Mouse (Mus musculus) ES-E14 (cell line): Measurements from ENCODE around the gene Ptpdc1. TPM values are rescaled to one million over a fixed set of nuclear protein-coding genes. Genes with fewer than 3 reads are reported as not detected.

Source experiments
- DNase-seq: peaks from one replicate; pipeline ENCODE4 v3.0.0-alpha.2; 2013; ENCODE audit warnings: low read depth, low spot score
- H3K27ac ChIP-seq: 2 replicates; pipeline ENCODE4 v1.5.1; 2012; ENCODE audit warnings: low read depth, mild to moderate bottlenecking, low read length, moderate library complexity, mixed read lengths; ENCODE audit not compliant: poor library complexity, insufficient read depth, severe bottlenecking
- H3K36me3 ChIP-seq: 2 replicates; pipeline ENCODE4 v1.6.1; 2012; ENCODE audit warnings: mild to moderate bottlenecking, low read length, moderate library complexity, mixed read lengths; ENCODE audit not compliant: control insufficient read depth, poor library complexity, insufficient read depth, severe bottlenecking
- H3K4me1 ChIP-seq, 2 experiments: fragments of 150-350 bp in 1 of 2; sonication (generic) in 1 of 2; 2 replicates each; pipeline ENCODE4 v1.6.1; 2012; ENCODE audit warnings: low read length in 2 of 2, mild to moderate bottlenecking in 1 of 2, mixed read lengths in 1 of 2; ENCODE audit not compliant: control insufficient read depth in 2 of 2, insufficient read depth in 2 of 2, poor library complexity in 1 of 2
- H3K4me3 ChIP-seq, 2 experiments: fragments of 150-350 bp in 1 of 2; sonication (generic) in 1 of 2; 2 replicates each; pipeline ENCODE4 v1.5.1; 2012; ENCODE audit warnings: low read length in 2 of 2, low read depth in 1 of 2, mild to moderate bottlenecking in 1 of 2, mixed read lengths in 1 of 2; ENCODE audit not compliant: insufficient read depth in 1 of 2, poor library complexity in 1 of 2, severe bottlenecking in 1 of 2
- H3K9ac ChIP-seq: 2 replicates; pipeline ENCODE4 v1.6.1; 2012; ENCODE audit warnings: low read depth, mild to moderate bottlenecking, low read length, mixed read lengths; ENCODE audit not compliant: poor library complexity, insufficient read depth, severe bottlenecking
- H3K9me3 ChIP-seq: fragments of 150-350 bp; sonication (generic); 2 replicates; pipeline ENCODE4 v1.6.1; 2012; ENCODE audit warnings: low read depth, mild to moderate bottlenecking, low read length; ENCODE audit not compliant: control insufficient read depth, insufficient read depth
- CHD2 ChIP-seq: IDR thresholded peaks from 2 replicates; pipeline ENCODE4 v1.6.1; 2014; ENCODE audit warnings: mild to moderate bottlenecking, low read depth, low read length, inconsistent platforms
- HCFC1 ChIP-seq: IDR thresholded peaks from 2 replicates; pipeline ENCODE4 v1.6.1; 2012; ENCODE audit warnings: low read length, inconsistent platforms, borderline replicate concordance; ENCODE audit not compliant: insufficient read depth
- MAFK ChIP-seq: IDR thresholded peaks from 2 replicates; pipeline ENCODE4 v1.6.1; 2014; ENCODE audit warnings: mild to moderate bottlenecking, low read depth, low read length, inconsistent platforms; ENCODE audit not compliant: insufficient read depth
- ZC3H11A ChIP-seq: IDR thresholded peaks from 2 replicates; pipeline ENCODE4 v1.6.1; 2012; ENCODE audit warnings: low read depth, mild to moderate bottlenecking, inconsistent platforms, low read length, borderline replicate concordance
- ZNF384 ChIP-seq: IDR thresholded peaks from 2 replicates; pipeline ENCODE4 v1.6.1; 2012; ENCODE audit warnings: low read depth, low read length, inconsistent platforms
- in situ Hi-C, 2 experiments: fragments of 600-800 bp; cut with MboI; formaldehyde crosslinking; loops; one replicate each; pipeline ENCODE4 v1.15.1; 2025; ENCODE audit warnings: low sequenced_read_pairs in 2 of 2, inconsistent platforms in 1 of 2; ENCODE audit not compliant: unreplicated experiment in 2 of 2
- total RNA-seq: library from RNA; depleted of rRNA; stranded (reverse); fragments of 300-350 nt; gene quantifications from 2 replicates; pipeline ENCODE4 v1.2.3, GENCODE M21; 2012

Ptpdc1 gene
- total RNA-seq, 1 experiment: 5.2 TPM

DNA sequence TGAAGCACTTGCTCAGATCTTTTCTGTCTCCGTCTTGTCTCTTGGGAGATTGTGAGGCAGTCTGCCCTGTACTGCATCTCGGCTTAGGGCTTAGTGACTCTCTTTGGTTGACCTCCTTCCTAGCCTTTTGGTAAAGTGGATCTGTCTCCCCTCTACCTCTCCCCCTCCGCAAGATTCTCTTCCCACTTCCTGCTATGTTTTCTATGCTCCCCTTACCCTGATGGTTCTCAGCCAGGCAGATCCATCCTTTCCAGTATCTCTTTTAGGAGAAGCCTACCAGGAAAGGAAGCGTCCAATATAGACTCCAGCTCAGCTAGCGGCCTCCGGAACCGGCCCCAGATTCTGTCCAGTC, 38.5 kb upstream of the Ptpdc1 start:
- DNase-seq: no peak
- TF ChIP-seq HCFC1: no peak
- no peak for TF ChIP-seq CHD2
- no peak for TF ChIP-seq ZC3H11A
- no peak for TF ChIP-seq MAFK
- no peak for TF ChIP-seq ZNF384
- H3K4me3 ChIP-seq: no peak overlapping the region
- in situ Hi-C loops: loop anchor here in 1 of 2 experiments (25.0 kb wide), 2 partner anchors 348 to 498 kb away; no protein-coding TSS in a partner anchor
- no peaks in the 10 kb centered on the region for H3K9me3 ChIP-seq
- no peak overlapping the region for H3K9ac ChIP-seq
- peaks cover 0 to 4% of the 10 kb centered on the region in 2 experiments; a peak in 1 of 4 replicates for H3K4me1 ChIP-seq
- H3K27ac ChIP-seq: no peak overlapping the region
- H3K36me3 ChIP-seq: no peaks in the 10 kb centered on the region

DNA sequence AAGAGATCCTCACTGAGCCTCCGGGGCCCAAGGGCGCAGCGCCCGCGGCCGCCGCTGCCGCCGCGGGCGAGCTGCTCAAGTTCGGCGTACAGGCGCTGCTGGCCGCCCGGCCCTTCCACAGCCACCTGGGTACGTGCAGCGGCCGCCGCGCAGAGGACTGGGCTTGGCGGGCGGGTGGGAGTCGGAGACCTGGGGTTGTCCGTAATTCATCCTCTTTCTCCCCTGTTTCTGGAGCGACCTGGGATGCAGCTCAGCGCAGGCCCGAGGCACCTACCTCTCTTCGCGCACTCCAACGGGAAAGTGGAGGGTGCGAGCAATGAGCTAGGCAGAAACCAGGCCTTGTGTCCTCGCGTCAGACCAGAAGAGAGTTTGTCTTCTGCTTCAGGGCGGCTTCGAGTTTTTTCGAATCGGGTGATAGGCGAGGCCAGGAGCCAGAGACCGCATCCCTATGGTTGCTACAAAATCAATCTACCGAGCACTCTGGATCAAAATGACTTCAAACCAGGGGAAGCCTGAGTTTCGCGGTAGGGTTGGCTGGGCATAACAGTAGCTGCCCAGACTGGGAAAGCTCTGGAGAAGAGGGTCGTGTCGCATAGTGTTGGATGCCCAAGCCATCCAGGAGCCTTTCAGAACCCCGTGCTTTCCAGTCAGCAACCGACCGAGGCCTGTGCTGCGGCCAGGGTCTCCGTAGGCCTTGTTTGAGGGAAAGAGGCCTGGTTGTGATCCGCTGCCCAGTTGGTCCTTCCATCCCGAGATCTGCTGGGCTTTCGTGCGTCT, 37.9 kb upstream of the Ptpdc1 start:
- in situ Hi-C loops: loop anchor here in 1 of 2 experiments (25.0 kb wide), 2 partner anchors 349 to 499 kb away; no protein-coding TSS in a partner anchor
- peak overlapping the region; percentile 20 to 60; a peak in 3 of 4 replicates for H3K4me3 ChIP-seq
- no peaks in the 10 kb centered on the region for H3K9me3 ChIP-seq
- H3K4me1 ChIP-seq: peaks cover 0 to 4% of the 10 kb centered on the region in 2 experiments; a peak in 1 of 4 replicates
- no peak overlapping the region for H3K9ac ChIP-seq
- no peak for DNase-seq
- H3K36me3 ChIP-seq: no peaks in the 10 kb centered on the region
- H3K27ac ChIP-seq: no peak overlapping the region
- TF ChIP-seq ZNF384 (no peak), ZC3H11A (no peak), CHD2 (no peak), MAFK (no peak), HCFC1 (no peak)

DNA sequence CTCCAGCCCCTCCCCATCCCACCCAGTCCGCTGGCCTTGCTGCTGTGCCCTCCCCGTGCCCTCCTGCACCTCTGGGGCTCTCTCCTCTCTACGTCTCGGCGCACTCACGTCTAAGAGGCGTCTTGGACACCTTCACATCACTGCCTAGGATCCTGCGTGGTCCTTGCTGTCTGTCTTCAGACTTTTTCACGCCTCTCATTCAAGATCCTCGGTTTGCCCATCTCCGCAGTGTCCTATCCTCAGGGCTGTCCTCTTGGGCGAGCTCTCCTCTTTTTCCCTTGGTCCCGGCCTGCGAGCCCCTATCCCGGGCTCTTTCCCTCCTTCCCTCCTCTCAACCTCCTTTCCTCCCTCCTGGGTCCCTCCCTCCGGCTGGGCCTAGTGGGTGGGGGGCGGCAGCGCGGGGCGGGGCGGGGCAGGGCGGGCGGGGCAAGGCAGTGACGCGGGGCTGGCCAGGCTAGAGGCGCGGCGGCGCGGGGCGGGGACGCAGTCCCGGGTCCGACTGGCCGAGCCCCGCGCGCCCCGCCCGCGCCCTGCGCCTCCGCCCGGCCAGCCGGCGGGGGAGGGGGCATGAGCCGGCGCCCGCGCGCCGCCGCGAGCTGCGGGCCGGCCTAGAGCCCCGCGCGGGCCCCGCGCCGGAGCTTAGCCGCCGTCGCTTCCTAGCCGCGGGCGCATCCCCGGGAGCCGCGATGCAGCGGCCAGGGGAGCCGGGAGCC, 37.1 kb upstream of the Ptpdc1 start, which contains the start of gene Barx1:
Gene Barx1 (plus strand): TSS at position 568 of the 713 bp plus-strand sequence.
- no peaks in the 10 kb centered on the region for H3K9me3 ChIP-seq
- in situ Hi-C loops: loop anchor here in 1 of 2 experiments (25.0 kb wide), 2 partner anchors 350 to 500 kb away; no protein-coding TSS in a partner anchor
- no peak for DNase-seq
- H3K27ac ChIP-seq: no peak within 1 kb of the TSS
- H3K4me3 ChIP-seq: peak within 1 kb of the TSS; percentile 20 to 60; a peak in 3 of 4 replicates
- no peaks in the 10 kb centered on the region for H3K36me3 ChIP-seq
- TF ChIP-seq CHD2: no peak
- TF ChIP-seq MAFK: no peak
- TF ChIP-seq ZNF384: no peak
- TF ChIP-seq ZC3H11A: no peak
- no peak for TF ChIP-seq HCFC1
- peaks cover 0 to 4% of the 10 kb centered on the region in 2 experiments; a peak in 1 of 4 replicates for H3K4me1 ChIP-seq
- no peak within 1 kb of the TSS for H3K9ac ChIP-seq

DNA sequence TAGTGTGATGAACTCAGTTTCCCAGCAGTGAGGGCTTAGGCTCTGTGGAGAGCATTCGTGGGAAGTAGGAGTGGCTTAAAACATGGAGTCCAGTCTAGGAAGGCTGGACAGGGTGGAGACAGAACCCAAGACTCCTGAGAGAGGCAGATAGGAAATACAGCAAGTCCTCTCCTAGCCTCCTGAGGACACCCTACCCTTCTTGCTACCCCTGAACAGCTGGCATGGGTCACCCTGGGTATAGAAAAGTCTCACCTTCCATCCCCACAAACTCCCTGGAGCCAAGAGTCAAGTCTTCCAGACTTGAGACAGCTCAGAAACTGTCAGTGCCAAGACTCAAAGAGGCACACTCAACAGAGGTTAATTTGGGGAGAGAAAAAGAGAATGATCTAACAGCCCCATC, 36.1 kb upstream of the Ptpdc1 start:
- Histone ChIP-seq H3K4me3 (no peak overlapping the region), H3K4me1 (peaks cover 0 to 4% of the 10 kb centered on the region in 2 experiments; a peak in 1 of 4 replicates), H3K27ac (no peak overlapping the region), H3K36me3 (no peaks in the 10 kb centered on the region), H3K9me3 (no peaks in the 10 kb centered on the region), H3K9ac (no peak overlapping the region)
- DNase-seq: no peak
- in situ Hi-C loops: loop anchor here in 1 of 2 experiments (25.0 kb wide), 2 partner anchors 351 to 501 kb away; no protein-coding TSS in a partner anchor
- TF ChIP-seq ZNF384 (no peak), HCFC1 (no peak), ZC3H11A (no peak), MAFK (no peak), CHD2 (no peak)
